Mouse (Mus musculus) embryonic stem cell, embryonic (primary cell): Measurements from ENCODE around the gene Hist1h2bc.
"Not testable (repeated sequence)": the region's sequence is repeated elsewhere in the genome, so short reads cannot be mapped to it uniquely, and the experiment has no call there.

Source experiments
- CTCF ChIA-PET, 4 experiments: fragments of 300-600 bp in 2 of 4; fragments of 350-600 bp in 2 of 4; sonication (Branson Sonifier 250); formaldehyde crosslinking; loops; one replicate each; lab custom pipeline; 2022; ENCODE audit warnings: inconsistent platforms in 2 of 4; lab: Charles Lee
- POLR2A ChIA-PET, 4 experiments: fragments of 300-600 bp in 2 of 4; fragments of 350-600 bp in 2 of 4; sonication (Branson Sonifier 250); formaldehyde crosslinking; loops; one replicate each; lab custom pipeline; 2022; ENCODE audit warnings: antibody characterized with exemption in 4 of 4, inconsistent platforms in 1 of 4; lab: Charles Lee

Hist1h2bc gene

DNA sequence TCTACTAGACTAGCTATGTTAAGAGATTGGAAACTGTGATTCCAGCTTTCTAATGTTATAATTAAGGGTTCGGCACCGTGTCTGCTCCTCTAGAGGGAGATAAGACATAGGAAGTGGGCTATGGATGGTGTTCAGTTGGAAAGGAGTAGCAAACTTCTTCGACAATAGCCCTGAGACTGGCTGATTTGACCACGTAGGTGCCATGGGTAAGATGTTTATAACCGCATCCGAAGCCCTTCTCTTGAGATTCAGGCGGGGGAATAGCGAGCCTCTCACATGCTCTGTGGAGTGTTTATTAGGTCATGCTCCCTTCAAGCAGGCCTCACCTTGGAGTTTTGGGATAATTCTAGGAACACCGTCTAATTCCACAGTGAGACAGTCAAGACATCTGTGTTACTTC, 11.0 kb downstream of the Hist1h2bc start:
- ChIA-PET POLR2A (interaction anchor here (0.5 to 15.5 kb wide), 14 partner anchors 10 to 466 kb away, joined by 3 to 573 read pairs (median 12); partner anchors contain the start of genes Hist1h2ac (in 3 of the 4), Hist1h2bc (in 3 of the 4), Hist1h1c (in 2 of the 4) and Hist1h2bb (in 2 of the 4)), CTCF (no interaction called here)

DNA sequence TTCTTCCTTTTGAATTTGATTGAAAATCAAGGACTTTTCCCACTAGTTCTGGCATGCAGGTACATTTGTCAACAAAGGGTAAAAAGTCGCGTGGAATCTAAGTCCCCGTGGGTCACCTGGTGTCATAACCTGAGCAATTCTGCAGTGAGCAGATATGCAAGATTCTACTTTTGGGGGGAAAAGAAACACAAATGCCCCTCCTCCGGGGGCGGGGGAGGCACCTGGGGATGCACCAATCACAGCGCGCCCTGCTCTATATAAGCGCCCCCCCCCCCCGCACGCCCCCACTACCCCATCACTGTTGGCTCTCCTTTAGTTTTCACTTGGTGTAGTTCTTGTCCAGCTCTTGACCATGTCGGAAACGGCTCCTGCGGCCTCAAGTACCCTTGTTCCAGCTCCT, 11.5 kb downstream of the Hist1h2bc start, which contains the start of gene Hist1h1t:
TSS of gene Hist1h1t (plus strand) at position 301 of the 400 bp plus-strand sequence.
- ChIA-PET POLR2A (interaction anchor here (0.6 to 15.5 kb wide), 40 partner anchors 11 to 1301 kb away, joined by 3 to 573 read pairs (median 6); partner anchors contain the start of genes Hist1h2ac (in 4 of the 4), Hist1h2bc (in 4 of the 4), Hist1h1a (in 3 of the 4) and Hist1h1c (in 3 of the 4)), CTCF (interaction anchor here in 1 of 4 experiments (0.6 kb wide), 1 partner anchor 283 kb away, joined by 5 read pairs; no protein-coding TSS in a partner anchor)

DNA sequence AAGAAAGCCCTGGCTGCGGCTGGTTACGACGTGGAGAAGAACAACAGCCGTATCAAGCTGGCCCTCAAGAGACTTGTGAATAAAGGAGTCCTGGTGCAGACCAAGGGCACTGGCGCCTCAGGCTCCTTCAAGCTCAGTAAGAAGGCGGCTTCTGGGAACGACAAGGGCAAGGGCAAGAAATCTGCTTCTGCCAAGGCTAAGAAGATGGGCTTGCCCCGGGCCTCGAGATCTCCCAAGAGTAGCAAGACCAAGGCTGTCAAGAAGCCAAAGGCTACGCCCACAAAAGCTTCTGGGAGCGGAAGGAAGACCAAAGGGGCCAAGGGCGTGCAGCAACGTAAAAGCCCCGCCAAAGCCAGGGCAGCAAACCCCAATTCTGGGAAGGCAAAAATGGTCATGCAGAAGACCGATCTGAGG, 12.1 kb downstream of the Hist1h2bc start:
- CTCF ChIA-PET: no interaction called here
- POLR2A ChIA-PET: interaction anchor here (0.5 to 15.5 kb wide), 47 partner anchors 11 to 1300 kb away, joined by 3 to 573 read pairs (median 6); partner anchors contain the start of genes Hist1h2ac (in 4 of the 4), Hist1h2bc (in 4 of the 4), Hist1h1a (in 3 of the 4) and Hist1h1c (in 3 of the 4)

DNA sequence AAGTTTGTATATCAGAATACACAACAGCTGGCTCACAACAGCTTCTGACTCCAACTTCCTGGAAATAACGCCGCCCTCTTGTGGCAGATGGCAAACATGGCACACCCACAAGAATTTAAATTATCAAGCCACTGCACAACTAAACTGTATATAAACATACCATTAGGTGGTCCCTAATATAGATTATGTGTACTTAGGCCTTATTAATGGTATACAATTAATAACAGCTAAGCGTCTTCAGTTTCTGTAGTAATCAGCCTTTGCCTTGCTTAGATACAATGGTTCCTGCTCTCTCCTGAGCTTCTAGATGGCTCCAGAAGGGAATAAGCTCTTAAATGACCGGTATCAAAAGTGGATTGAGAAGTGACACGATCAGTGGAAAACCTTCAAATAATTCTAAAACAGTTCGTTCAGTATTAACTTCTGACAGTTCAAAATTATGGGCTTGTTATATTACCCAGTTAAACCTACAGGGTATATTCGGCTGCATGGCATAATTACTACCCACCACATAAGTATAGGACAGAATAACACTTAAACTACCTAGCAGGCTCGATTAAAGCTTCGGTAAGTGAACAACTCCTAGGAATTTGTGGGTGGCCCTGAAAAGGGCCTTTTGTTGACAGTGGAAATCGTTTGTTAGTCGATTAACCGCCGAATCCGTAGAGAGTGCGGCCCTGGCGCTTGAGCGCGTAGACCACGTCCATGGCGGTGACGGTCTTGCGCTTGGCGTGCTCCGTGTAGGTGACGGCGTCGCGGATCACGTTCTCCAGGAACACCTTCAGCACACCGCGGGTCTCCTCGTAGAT, 13.7 kb downstream of the Hist1h2bc start:
- CTCF ChIA-PET: interaction anchor here (0.5 to 2.2 kb wide), 28 partner anchors 13 to 296 kb away, joined by 3 to 23 read pairs (median 4); partner anchors contain the start of genes Hist1h2ac (in 3 of the 4), Hist1h2bc (in 3 of the 4), Hist1h1a (in 1 of the 4) and Hist1h1c (in 1 of the 4)
- POLR2A ChIA-PET: interaction anchor here (0.5 to 15.5 kb wide), 139 partner anchors 9 to 1944 kb away, joined by 3 to 573 read pairs (median 6); partner anchors contain the start of genes Hist1h1a (in 4 of the 4), Hist1h1c (in 4 of the 4), Hist1h2ab (in 4 of the 4) and Hist1h2ac (in 4 of the 4)

DNA sequence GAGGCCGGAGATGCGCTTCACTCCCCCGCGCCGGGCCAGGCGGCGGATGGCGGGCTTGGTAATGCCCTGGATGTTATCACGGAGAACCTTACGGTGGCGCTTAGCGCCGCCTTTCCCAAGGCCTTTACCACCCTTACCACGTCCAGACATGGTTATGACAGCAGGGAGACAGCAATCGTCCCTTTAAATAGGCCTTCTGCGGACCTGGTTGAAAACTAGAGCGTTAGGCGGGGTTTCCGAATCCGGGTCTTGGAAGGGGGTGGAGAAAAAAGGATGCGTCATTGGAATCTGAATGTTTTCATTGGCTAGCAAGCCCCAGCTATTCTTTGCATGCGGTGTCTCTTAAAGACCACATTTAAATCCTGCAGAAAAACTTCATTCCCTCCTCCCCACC, 14.3 kb downstream of the Hist1h2bc start, which contains the start of gene Hist1h4c:
TSS of gene Hist1h4c (minus strand) at position 155 of the 394 bp plus-strand sequence.
- POLR2A ChIA-PET: interaction anchor here (0.6 to 15.5 kb wide), 110 partner anchors 8 to 1944 kb away, joined by 3 to 573 read pairs (median 6); partner anchors contain the start of genes Hist1h1c (in 4 of the 4), Hist1h2ab (in 4 of the 4), Hist1h2ac (in 4 of the 4) and Hist1h2bc (in 4 of the 4)
- CTCF ChIA-PET: interaction anchor here (0.5 to 2.2 kb wide), 17 partner anchors 14 to 598 kb away, joined by 3 to 23 read pairs (median 5); partner anchors contain the start of genes Hist1h2ac (in 3 of the 4), Hist1h2bc (in 2 of the 4) and Hist1h1a (in 1 of the 4)

DNA sequence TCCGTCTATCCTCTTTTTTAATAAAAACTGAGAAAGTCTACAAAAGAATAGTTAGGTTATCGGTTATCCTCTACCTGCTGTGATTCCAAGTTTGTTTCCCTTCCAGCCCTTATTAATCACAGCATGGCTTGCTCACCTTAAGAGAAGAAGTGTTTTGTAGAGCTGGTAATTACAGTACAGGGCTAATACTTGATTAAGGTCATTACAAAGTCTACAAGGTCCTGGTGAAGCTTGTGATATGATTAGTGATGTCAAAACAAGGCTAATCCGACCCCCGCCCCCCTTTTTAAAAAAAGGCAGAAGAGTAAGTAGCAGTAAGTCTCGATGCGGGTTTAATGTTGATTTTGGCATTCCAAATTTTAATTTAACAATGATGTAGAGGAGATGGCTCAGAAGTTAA, 15.0 kb downstream of the Hist1h2bc start:
- POLR2A ChIA-PET: interaction anchor here (0.6 to 15.5 kb wide), 98 partner anchors 8 to 1725 kb away, joined by 3 to 573 read pairs (median 10); partner anchors contain the start of genes Hist1h1c (in 4 of the 4), Hist1h2ac (in 4 of the 4), Hist1h2bc (in 4 of the 4) and Hist1h1a (in 3 of the 4)

DNA sequence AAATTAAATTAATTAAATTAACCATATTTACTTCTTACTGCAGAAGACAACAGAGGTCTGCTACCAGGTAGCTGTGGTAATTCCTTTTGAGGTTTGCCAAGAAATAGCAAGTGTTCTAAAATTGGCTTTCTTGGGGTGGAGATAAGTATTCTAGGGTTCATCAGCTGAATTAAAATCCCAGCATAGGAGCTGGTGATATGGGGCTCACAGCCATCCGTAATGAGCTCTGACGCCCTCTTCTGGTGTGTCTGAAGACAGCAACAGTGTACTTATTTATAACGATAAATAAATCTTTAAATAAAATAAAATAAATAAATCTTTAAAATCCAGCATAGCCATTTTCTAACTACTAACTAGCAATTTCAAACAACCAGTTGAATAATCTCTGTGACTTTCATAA, 15.8 kb downstream of the Hist1h2bc start:
- POLR2A ChIA-PET: interaction anchor here in 3 of 4 experiments (1.0 to 15.5 kb wide), 25 partner anchors 9 to 292 kb away, joined by 3 to 573 read pairs (median 45); partner anchors contain the start of genes Hist1h1a (in 3 of the 3), Hist1h1c (in 3 of the 3), Hist1h2ac (in 3 of the 3) and Hist1h2bc (in 3 of the 3)
- CTCF ChIA-PET: interaction anchor here in 3 of 4 experiments (0.9 to 1.7 kb wide), 6 partner anchors 31 to 619 kb away, joined by 3 to 5 read pairs (median 4); no protein-coding TSS in a partner anchor

More for the DNA sequence above, 15.0 kb downstream of the Hist1h2bc start:
- CTCF ChIA-PET: interaction anchor here in 2 of 4 experiments (0.9 to 2.2 kb wide), 12 partner anchors 15 to 620 kb away, joined by 3 to 23 read pairs (median 5); partner anchors contain the start of genes Hist1h2ac (in 2 of the 2), Hist1h2bc (in 2 of the 2) and Hist1h1a (in 1 of the 2)

DNA sequence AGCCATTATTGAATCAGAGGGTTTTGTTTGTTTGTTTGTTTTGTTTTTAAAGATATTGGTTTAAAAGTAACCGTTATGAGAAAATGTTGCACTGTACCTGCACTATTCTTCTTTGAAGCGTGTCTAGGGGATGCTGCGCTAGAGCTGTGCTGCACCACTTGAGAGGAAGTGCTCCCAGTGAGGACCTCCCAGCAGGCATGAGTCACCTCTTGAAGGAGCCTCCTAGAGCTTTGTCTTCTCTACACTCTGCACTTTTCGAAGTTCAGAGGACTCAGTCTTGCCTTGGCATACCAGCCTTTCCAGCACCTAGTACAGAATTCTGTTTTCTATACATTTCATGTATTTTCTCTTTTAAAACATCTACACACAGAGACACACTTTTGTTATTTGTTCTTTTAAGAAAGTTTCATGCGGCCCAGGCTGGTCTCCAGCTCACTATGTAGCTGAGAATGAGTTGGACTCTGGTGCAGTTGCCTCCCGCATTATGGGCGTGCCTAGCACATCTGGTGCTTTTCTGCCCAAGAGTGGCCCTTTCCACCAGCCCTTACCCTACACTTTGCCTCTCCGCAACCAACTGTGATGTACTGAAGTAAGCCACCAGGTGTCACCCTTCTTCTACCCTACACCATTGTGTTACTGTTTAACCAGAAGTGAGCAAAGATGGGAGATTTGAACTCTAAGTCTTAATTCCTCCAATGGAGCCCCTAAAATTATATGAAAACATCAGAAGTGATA, 17.0 kb downstream of the Hist1h2bc start:
- CTCF ChIA-PET: interaction anchor here (0.6 to 1.5 kb wide), 9 partner anchors 10 to 299 kb away, joined by 3 to 7 read pairs (median 4); partner anchors contain the start of genes Hfe (in 1 of the 4) and Hist1h1a (in 1 of the 4)
- POLR2A ChIA-PET: interaction anchor here in 3 of 4 experiments (0.6 to 15.5 kb wide), 25 partner anchors 12 to 146 kb away, joined by 3 to 573 read pairs (median 8); partner anchors contain the start of genes Hist1h1c (in 3 of the 3), Hist1h2ac (in 3 of the 3), Hist1h2bc (in 3 of the 3) and Hist1h4a (in 3 of the 3)

DNA sequence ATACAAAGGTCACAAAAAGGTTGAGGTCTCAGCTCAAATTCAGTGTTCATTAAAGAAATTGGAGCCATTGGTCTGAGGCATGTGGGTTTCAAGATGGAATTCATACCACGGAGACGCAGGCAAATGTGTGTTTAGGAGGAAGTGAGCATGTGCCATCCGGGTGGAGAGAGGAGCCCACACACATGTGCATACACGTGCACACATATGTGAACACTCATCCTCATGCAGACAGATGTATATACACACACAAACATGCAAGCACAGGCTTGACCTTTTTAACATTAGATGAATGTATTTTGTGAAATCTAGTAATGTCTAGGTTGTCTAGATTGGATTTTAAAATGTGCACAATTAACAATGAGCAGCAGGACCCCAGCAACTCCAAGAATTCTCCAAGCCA, 18.2 kb downstream of the Hist1h2bc start:
- CTCF ChIA-PET: no interaction called here
- POLR2A ChIA-PET: interaction anchor here (0.6 to 15.5 kb wide), 19 partner anchors 9 to 120 kb away, joined by 3 to 573 read pairs (median 7); partner anchors contain the start of genes Hist1h1c (in 3 of the 4), Hist1h1a (in 2 of the 4), Hist1h2ab (in 2 of the 4) and Hist1h2bb (in 2 of the 4)

DNA sequence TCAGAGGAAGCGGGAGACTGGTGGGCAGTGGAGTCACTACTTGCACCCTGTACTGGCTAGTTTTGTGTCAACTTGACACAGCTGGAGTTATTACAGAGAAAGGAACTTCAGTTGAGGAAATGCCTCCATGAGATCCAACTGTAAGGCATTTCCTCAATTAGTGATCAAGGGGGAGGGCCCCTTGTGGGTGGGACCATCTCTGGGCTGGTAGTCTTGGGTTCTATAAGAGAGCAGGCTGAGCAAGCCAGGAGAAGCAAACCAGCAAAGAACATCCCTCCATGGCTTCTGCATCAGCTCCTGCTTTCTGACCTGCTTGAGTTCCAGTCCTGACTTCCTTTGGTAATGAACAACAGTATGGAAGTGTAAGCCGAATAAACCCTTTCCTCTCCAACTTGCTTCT, 18.8 kb downstream of the Hist1h2bc start:
- CTCF ChIA-PET: not testable (repeated sequence)
- POLR2A ChIA-PET: interaction anchor here in 3 of 4 experiments (0.6 to 15.5 kb wide), 10 partner anchors 9 to 61 kb away, joined by 3 to 573 read pairs (median 16); partner anchors contain the start of genes Hist1h1c (in 3 of the 3), Hist1h2ac (in 2 of the 3), Hist1h2bb (in 2 of the 3) and Hist1h2bc (in 2 of the 3)

DNA sequence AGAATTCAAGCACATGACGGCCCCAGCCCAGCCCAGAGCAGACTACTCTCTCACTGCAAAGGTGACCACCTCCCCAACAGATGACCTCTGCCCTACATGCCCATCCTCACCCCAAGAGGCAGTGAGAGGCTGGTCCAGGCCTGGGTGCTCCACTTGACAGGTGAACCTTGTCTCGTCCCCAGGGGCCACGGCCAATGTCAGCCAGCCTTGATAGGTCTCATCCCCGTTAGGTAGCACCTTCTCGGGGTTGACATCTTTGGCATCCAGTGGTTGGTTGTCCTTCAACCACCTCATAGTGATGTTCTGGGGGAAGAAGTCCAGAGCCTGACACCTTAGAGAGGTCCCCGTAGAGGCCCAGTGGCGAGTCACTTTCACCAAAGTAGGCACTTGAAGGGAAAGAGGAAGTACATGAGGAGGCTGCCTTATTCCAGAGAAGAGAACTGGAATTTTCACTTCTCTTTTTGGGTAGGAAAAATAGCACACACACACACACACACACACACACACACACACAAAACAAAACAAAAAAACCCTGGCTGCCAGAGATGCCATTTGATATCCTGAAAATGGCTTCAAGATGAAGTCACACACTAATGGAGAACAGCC, 21.9 kb downstream of the Hist1h2bc start:
- ChIA-PET POLR2A (interaction anchor here in 1 of 4 experiments (1.0 to 15.5 kb wide), 4 partner anchors 7 to 57 kb away, joined by 3 to 469 read pairs (median 8); partner anchors contain the start of genes Hist1h1a, Hist1h1c, Hist1h2ab and Hist1h2bb), CTCF (no interaction called here)

DNA sequence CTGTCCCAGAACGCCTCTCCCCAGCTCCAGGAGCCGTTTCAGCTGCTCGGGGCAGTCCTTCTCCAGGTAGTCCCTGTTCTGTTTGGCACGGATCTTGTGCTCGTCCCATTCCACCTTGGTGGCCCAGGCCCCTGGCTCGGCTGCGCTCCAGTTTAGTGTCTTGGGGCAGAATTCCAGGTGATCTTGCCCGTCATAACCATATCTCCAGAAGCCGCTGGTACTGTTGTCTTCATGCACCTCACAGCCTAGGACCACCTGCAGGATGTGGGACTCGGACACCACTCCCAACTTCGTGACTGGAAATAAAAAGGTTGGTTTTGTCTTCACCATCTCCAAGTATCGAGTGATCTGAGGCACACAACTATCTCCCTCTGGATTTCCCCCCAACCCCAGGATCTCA, 22.8 kb downstream of the Hist1h2bc start:
- POLR2A ChIA-PET: interaction anchor here in 2 of 4 experiments (1.0 to 5.3 kb wide), 5 partner anchors 8 to 56 kb away, joined by 3 to 42 read pairs (median 5); partner anchors contain the start of genes Hist1h1a (in 1 of the 2), Hist1h2ab (in 1 of the 2), Hist1h2ac (in 1 of the 2) and Hist1h2bc (in 1 of the 2)
- CTCF ChIA-PET: no interaction called here

DNA sequence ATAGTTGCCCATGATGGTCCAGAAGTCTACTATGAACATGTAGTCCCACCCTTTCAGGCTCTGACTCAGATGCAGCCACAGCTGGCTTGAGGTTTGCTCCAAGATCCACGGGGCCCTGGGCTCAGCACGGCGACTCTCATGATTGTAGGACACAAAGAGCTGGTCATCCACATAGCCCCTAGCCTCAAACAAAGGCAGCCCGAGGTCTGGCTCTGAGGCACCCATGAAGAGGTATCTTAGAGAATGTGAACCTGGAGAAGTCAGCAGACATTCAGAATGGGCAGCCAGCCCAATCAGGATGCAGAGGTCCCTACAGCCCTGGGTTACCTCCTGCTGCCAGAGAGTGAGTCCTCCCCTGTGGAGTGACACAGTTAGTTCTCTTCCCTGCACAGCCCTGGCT, 24.0 kb downstream of the Hist1h2bc start:
- ChIA-PET POLR2A (interaction anchor here in 3 of 4 experiments (0.7 to 5.3 kb wide), 39 partner anchors 9 to 227 kb away, joined by 3 to 42 read pairs (median 4); partner anchors contain the start of genes Hist1h1a (in 3 of the 3), Hist1h1c (in 3 of the 3), Hist1h2ac (in 3 of the 3) and Hist1h2bc (in 3 of the 3)), CTCF (interaction anchor here in 1 of 4 experiments (0.6 kb wide), 1 partner anchor 58 kb away, joined by 7 read pairs; no protein-coding TSS in a partner anchor)

DNA sequence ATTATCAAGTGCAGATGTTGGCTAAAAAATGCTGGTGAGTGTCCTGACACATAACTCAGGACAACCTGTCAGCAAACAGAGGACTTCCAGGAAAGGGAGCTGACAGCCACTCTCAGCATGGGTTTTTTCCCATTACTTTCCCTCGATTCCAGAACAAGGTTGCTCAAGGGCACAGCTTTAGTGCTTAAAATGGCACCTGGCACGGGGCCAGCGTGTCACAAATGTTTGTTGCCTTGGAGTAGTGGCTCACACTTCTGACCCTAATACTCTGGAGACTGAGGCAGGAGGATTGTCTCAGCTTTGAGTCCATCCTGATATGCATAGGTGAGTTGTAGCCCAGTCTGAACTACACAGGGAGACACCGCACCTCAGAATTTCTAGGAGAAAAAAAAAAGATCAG, 24.7 kb downstream of the Hist1h2bc start:
- CTCF ChIA-PET: no interaction called here
- POLR2A ChIA-PET: interaction anchor here in 3 of 4 experiments (0.6 to 5.3 kb wide), 32 partner anchors 9 to 226 kb away, joined by 3 to 42 read pairs (median 4); partner anchors contain the start of genes Hist1h4c (in 3 of the 3), Hist1h1a (in 2 of the 3), Hist1h1c (in 2 of the 3) and Hist1h2ac (in 2 of the 3)
